Mouse (Mus musculus) urinary bladder, postnatal 14 days (tissue): Measurements from ENCODE around the gene Tsx.
A peak's percentile ranks its signal among the peaks of the same experiment; 100 is the strongest.
"Not testable (repeated sequence)": the region's sequence is repeated elsewhere in the genome, so short reads cannot be mapped to it uniquely, and the experiment has no call there.

ENCODE experiments used
- DNase-seq: peaks from one replicate; pipeline ENCODE4 v3.0.0; 2021; ENCODE audit warnings: low spot score

The Tsx gene

GRCm38 (mm10) chrX:103414167-103414566 lies at the start of gene Tsx:
Gene Tsx (plus strand): TSS chrX:103414467.
- no peak for DNase-seq

- peak; percentile 10 for DNase-seq
Measured at GRCm38 (mm10) chrX:103366201-103366600, 48.1 kb upstream of the Tsx start.

- DNase-seq: no peak
Measured at GRCm38 (mm10) chrX:103368650-103369049, 45.6 kb upstream of the Tsx start.

- DNase-seq: no peak
Measured at GRCm38 (mm10) chrX:103371221-103371620, 43.0 kb upstream of the Tsx start.

- no peak for DNase-seq
Measured at GRCm38 (mm10) chrX:103371627-103372026, 42.6 kb upstream of the Tsx start.

- DNase-seq: no peak
Measured at GRCm38 (mm10) chrX:103374250-103374649, 40.0 kb upstream of the Tsx start.

- DNase-seq: no peak
Measured at GRCm38 (mm10) chrX:103384528-103384927, 29.7 kb upstream of the Tsx start.

- no peak for DNase-seq
Measured at GRCm38 (mm10) chrX:103388131-103388530, 26.1 kb upstream of the Tsx start.

GRCm38 (mm10) chrX:103393841-103394240 lies 20.4 kb upstream of the Tsx start:
- no peak for DNase-seq

- no peak for DNase-seq
Measured at GRCm38 (mm10) chrX:103405021-103405420, 9.2 kb upstream of the Tsx start.

GRCm38 (mm10) chrX:103421710-103422109 lies 7.4 kb downstream of the Tsx start, which contains the start of gene Gm26992:
Gene Gm26992 (plus strand): TSS chrX:103422010.
- no peak for DNase-seq

GRCm38 (mm10) chrX:103427677-103428076 lies 13.4 kb downstream of the Tsx start:
- no peak for DNase-seq

GRCm38 (mm10) chrX:103432293-103432692 lies 18.0 kb downstream of the Tsx start:
- DNase-seq: no peak

- DNase-seq: no peak
Measured at GRCm38 (mm10) chrX:103438023-103438422, 23.8 kb downstream of the Tsx start.

GRCm38 (mm10) chrX:103440803-103441202 lies 26.5 kb downstream of the Tsx start:
- DNase-seq: no peak

- no peak for DNase-seq
Measured at GRCm38 (mm10) chrX:103443755-103444154, 29.5 kb downstream of the Tsx start.

GRCm38 (mm10) chrX:103447539-103448169 lies 33.4 kb downstream of the Tsx start:
- peak; percentile 12 for DNase-seq

- not testable (repeated sequence) for DNase-seq
Measured at GRCm38 (mm10) chrX:103448429-103448828, 34.2 kb downstream of the Tsx start.

- not testable (repeated sequence) for DNase-seq
Measured at GRCm38 (mm10) chrX:103448943-103449722, 34.9 kb downstream of the Tsx start.

GRCm38 (mm10) chrX:103452815-103453214 lies 38.5 kb downstream of the Tsx start:
- DNase-seq: no peak

GRCm38 (mm10) chrX:103460056-103460455 lies 45.8 kb downstream of the Tsx start:
- no peak for DNase-seq

- no peak for DNase-seq
Measured at GRCm38 (mm10) chrX:103468998-103469397, 54.7 kb downstream of the Tsx start.

- DNase-seq: no peak
Measured at GRCm38 (mm10) chrX:103472346-103472745, 58.1 kb downstream of the Tsx start.
